Mouse (Mus musculus) forebrain, embryonic 15.5 days (tissue): Measurements from ENCODE around the gene Gclm. TPM values are rescaled to one million over a fixed set of nuclear protein-coding genes. Genes with fewer than 3 reads are reported as not detected.

ENCODE experiments used
- microRNA counts: library from miRNA; unstranded; fragments of <30 nt; microRNA quantifications from one replicate; lab custom pipeline; 2016
- microRNA-seq: library from miRNA; unstranded; fragments of <30 nt; microRNA quantifications from one replicate; pipeline ENCODE4, GENCODE M21; 2016
- polyA plus RNA-seq: library from polyadenylated mRNA; unstranded; fragments of >200 nt; fragmentation: Nextera tagmentation; extraction: Ambion mirVana; gene quantifications from 2 replicates; pipeline ENCODE4 v1.2.1, GENCODE M21; 2015

Gclm gene
- polyA plus RNA-seq, 1 experiment from 2014 or later = 57.4 TPM

MicroRNAs encoded within 50 kb of the gene (microRNA counts, 519-probe panel; counts per million panel counts)
- microRNA mmu-miR-760 (lab: Ali Mortazavi, UCI) = 1,940 counts per million, percentile 21 among the panel's probes with 10 or more counts

Small RNAs within 50 kb of the gene (microRNA-seq; reads per million reads assigned to microRNA genes)
- gene Gm22903 = not detected
- 202 reads per million, percentile 63 among the genes with 10 or more reads in this experiment for gene Mir760

Other genes starting within 250 kb of the Gclm start
- 0.72 and 1.4 TPM in 2 replicates for gene Abca4, start 201.1 kb upstream of the Gclm start, polyA plus RNA-seq
- gene Dnttip2, start 28.8 kb downstream of the Gclm start, polyA plus RNA-seq = 51.9 and 59.9 TPM in 2 replicates
- 5.0 and 6.1 TPM in 2 replicates for gene Bcar3, start 48.6 kb downstream of the Gclm start, polyA plus RNA-seq